Mouse (Mus musculus) frontal cortex, postnatal 25 days (tissue): ENCODE data around the gene Olfr486.
"Not testable (repeated sequence)": the region's sequence is repeated elsewhere in the genome, so short reads cannot be mapped to it uniquely, and the experiment has no call there.

Experiments
- DNase-seq, 2 experiments: peaks; one replicate each; pipeline ENCODE4 v3.0.0; 2022; ENCODE audit warnings: low spot score in 2 of 2

Olfr486 gene

GRCm38 (mm10) chr7:108172642-108173041 is at the start of gene Olfr486:
Olfr486 (minus strand) TSS chr7:108172742.
- DNase-seq = not testable (repeated sequence)

GRCm38 (mm10) chr7:108214536-108214935 is 42.0 kb upstream of the Olfr486 start, which contains the start of gene Olfr487:
Olfr487 (minus strand) TSS chr7:108214636.
- DNase-seq = not testable (repeated sequence)

- DNase-seq = no peak
Observed at GRCm38 (mm10) chr7:108196938-108197337, 24.4 kb upstream of the Olfr486 start.

GRCm38 (mm10) chr7:108196337-108196736 is 23.8 kb upstream of the Olfr486 start:
- not testable (repeated sequence) for DNase-seq

- DNase-seq = not testable (repeated sequence)
Observed at GRCm38 (mm10) chr7:108192714-108193113, 20.2 kb upstream of the Olfr486 start.

- not testable (repeated sequence) for DNase-seq
Observed at GRCm38 (mm10) chr7:108191196-108191595, 18.7 kb upstream of the Olfr486 start.

- DNase-seq = not testable (repeated sequence)
Observed at GRCm38 (mm10) chr7:108185237-108185636, 12.7 kb upstream of the Olfr486 start.

GRCm38 (mm10) chr7:108184401-108184800 is 11.9 kb upstream of the Olfr486 start:
- not testable (repeated sequence) for DNase-seq

GRCm38 (mm10) chr7:108159771-108160170 is 12.8 kb downstream of the Olfr486 start, which contains the start of gene Olfr485:
Olfr485 (minus strand) TSS chr7:108159871.
- no peak for DNase-seq

GRCm38 (mm10) chr7:108127349-108127748 is 45.2 kb downstream of the Olfr486 start, which contains the start of gene Olfr484:
Olfr484 (minus strand) TSS chr7:108127449.
- no peak for DNase-seq
